Mouse (Mus musculus) cortical plate, adult 2 months (tissue): ENCODE measurements around the gene Tff3.

ENCODE experiments used
- CTCF ChIP-seq: fragments of 200-500 bp; IDR thresholded peaks from 2 replicates; pipeline ENCODE4 v1.5.1; 2011; ENCODE audit warnings: mild to moderate bottlenecking, control low read depth, low read length; ENCODE audit not compliant: insufficient read depth; ENCODE audit errors: extremely low read depth
- POLR2A ChIP-seq: fragments of 200-500 bp; IDR thresholded peaks from 2 replicates; pipeline ENCODE4 v1.6.1; 2011; ENCODE audit warnings: mild to moderate bottlenecking, low read length, control low read depth; ENCODE audit not compliant: insufficient read depth; ENCODE audit errors: extremely low read depth

GRCm38 (mm10) chr17:31136821-31137220 is 7.4 kb upstream of the Tff3 start:
- TF ChIP-seq POLR2A (no peak), CTCF (no peak)
